23 mouse cellular contexts compared by ENCODE assay signal in the genomic region with DNA sequence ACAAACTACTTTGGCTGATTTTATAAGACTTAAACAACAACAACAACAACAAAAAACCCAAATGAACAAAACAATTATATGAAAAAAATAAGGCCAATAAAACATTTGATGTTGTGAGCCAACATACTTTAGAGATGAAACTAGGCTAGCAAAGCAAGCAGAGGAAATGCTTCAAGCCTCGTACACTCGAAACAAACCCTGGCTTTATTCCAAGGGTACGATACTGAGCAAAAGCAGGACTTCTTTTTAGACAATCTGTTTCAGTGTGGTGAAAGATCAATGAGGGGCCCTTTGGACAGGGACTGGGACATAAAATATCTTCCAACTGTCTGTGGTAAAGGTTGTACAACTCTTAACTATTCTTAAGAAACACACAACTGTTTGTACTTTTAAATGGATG. TPM values are rescaled to one million over a fixed set of nuclear protein-coding genes. Genes with fewer than 3 reads are reported as not detected.
A peak's percentile ranks its signal among the peaks of the same experiment; 100 is the strongest.
DNase-seq lines count a peak whose midpoint lies in the region; ATAC-seq and TF ChIP-seq lines count a peak whose summit lies in the region.
"Had no signal": no experiment of that assay in that cellular context is flagged by ENCODE, and none has a peak within 500 bp of the region (broad histone marks: within the 10 kb centered on the region; RNA-seq: fewer than 3 reads in every experiment).

No protein-coding gene starts in this region.

- peaks cover 22% of the 10 kb centered on the region for H3K36me3 ChIP-seq in heart, embryonic 11.5 days (ENCODE audit: control insufficient read depth, insufficient read depth, low read length)
- H3K36me3 ChIP-seq in lung, embryonic 14.5 days (ENCODE audit: insufficient read depth) = peaks cover 47% of the 10 kb centered on the region

- intact Hi-C loops in heart, postnatal 10 days (cut with DNase I) = no loop called here

- no peak overlapping the region for H3K9ac ChIP-seq in heart, embryonic 11.5 days (ENCODE audit: low read depth, low read length)
- no peak overlapping the region for H3K9ac ChIP-seq in lung, embryonic 14.5 days
- H3K9ac ChIP-seq: embryonic facial prominence, embryonic 13.5 days; heart, embryonic 13.5 days; hindbrain, embryonic 13.5 days; liver, embryonic 14.5 days; neural tube, embryonic 15.5 days; stomach, embryonic 15.5 days had no signal

- no peak for ATAC-seq in heart, embryonic 11.5 days (replicated peaks; ENCODE audit: insufficient number of reproducible peaks, low FRiP score, low TSS enrichment)
- ATAC-seq in lung, embryonic 14.5 days (ENCODE audit: insufficient read depth) = no peak
- ATAC-seq: forebrain, embryonic 14.5 days; inflammation-experienced regulatory T-cells, adult 6 months had no signal

- H3K4me1 ChIP-seq in heart, embryonic 11.5 days (ENCODE audit: control insufficient read depth, insufficient read depth, low read length) = no peaks in the 10 kb centered on the region
- H3K4me1 ChIP-seq in lung, embryonic 14.5 days (ENCODE audit: insufficient read depth) = no peaks in the 10 kb centered on the region
- H3K4me1 ChIP-seq in cerebellum, adult 2 months (ENCODE audit: control insufficient read depth, insufficient read depth, low read length) = no peaks in the 10 kb centered on the region; the same call in 1 of the 2 replicates
- H3K4me1 ChIP-seq: embryonic facial prominence, embryonic 13.5 days; midbrain, embryonic 10.5 days; stomach, embryonic 15.5 days had no signal

- DNase-seq in heart, postnatal 10 days = peak; percentile 28 to 35
- peak; percentile 71 for DNase-seq in lung, embryonic 14.5 days
- DNase-seq in lung, postnatal 4 days = no peak
- peak; percentile 27 for DNase-seq in Muller cell, postnatal 12 days (ENCODE audit: inconsistent ontology term)
- peak; percentile 22 for DNase-seq in brain, embryonic 14.5 days (ENCODE audit: low read depth)
- no peak for DNase-seq in cerebellum, adult 2 months
- DNase-seq: adrenal gland, postnatal 25 days; cerebellum, adult 11 months; cerebellum, postnatal 25 days; gastrocnemius, adult 2 months; kidney, adult 8-10 months; layer of hippocampus, adult 9-11 months; thymus, postnatal 25 days had no signal

- H3K27ac ChIP-seq in heart, embryonic 11.5 days (ENCODE audit: low read depth, low read length) = no peak overlapping the region
- H3K27ac ChIP-seq in lung, embryonic 14.5 days (ENCODE audit: low read depth) = no peak overlapping the region
- H3K27ac ChIP-seq in cerebellum, adult 2 months (ENCODE audit: insufficient read depth, low read length) = no peak overlapping the region
- H3K27ac ChIP-seq: embryonic facial prominence, embryonic 13.5 days; gastrocnemius, adult 2 months; heart, embryonic 13.5 days; hindbrain, embryonic 13.5 days; liver, embryonic 14.5 days; midbrain, embryonic 10.5 days; neural tube, embryonic 15.5 days; stomach, embryonic 15.5 days had no signal

- no peak overlapping the region for H3K4me3 ChIP-seq in heart, embryonic 11.5 days (ENCODE audit: low read depth, low read length)
- H3K4me3 ChIP-seq in lung, embryonic 14.5 days (ENCODE audit: low read depth, low read length) = no peak overlapping the region
- no peak overlapping the region for H3K4me3 ChIP-seq in cerebellum, adult 2 months (replicated peaks; ENCODE audit: insufficient read depth, low read depth, low read length)
- H3K4me3 ChIP-seq: embryonic facial prominence, embryonic 13.5 days; gastrocnemius, adult 2 months; heart, embryonic 13.5 days; hindbrain, embryonic 13.5 days; midbrain, embryonic 10.5 days; neural tube, embryonic 15.5 days; stomach, embryonic 15.5 days had no signal

- H3K9me3 ChIP-seq in heart, embryonic 11.5 days (replicated peaks; ENCODE audit: control insufficient read depth, low read length) = no peaks in the 10 kb centered on the region
- H3K9me3 ChIP-seq in lung, embryonic 14.5 days (ENCODE audit: low read depth, low read length) = no peaks in the 10 kb centered on the region
- H3K9me3 ChIP-seq: embryonic facial prominence, embryonic 13.5 days; heart, embryonic 13.5 days; hindbrain, embryonic 13.5 days; neural tube, embryonic 15.5 days; stomach, embryonic 15.5 days had no signal

- H3K27me3 ChIP-seq in heart, embryonic 11.5 days (ENCODE audit: control insufficient read depth, insufficient read depth, low read length) = no peaks in the 10 kb centered on the region
- H3K27me3 ChIP-seq in lung, embryonic 14.5 days (ENCODE audit: insufficient read depth, low read length) = no peaks in the 10 kb centered on the region
- no peaks in the 10 kb centered on the region for H3K27me3 ChIP-seq in cerebellum, adult 2 months (ENCODE audit: control insufficient read depth, insufficient read depth, low read length)
- H3K27me3 ChIP-seq: embryonic facial prominence, embryonic 13.5 days; heart, embryonic 13.5 days; hindbrain, embryonic 13.5 days; neural tube, embryonic 15.5 days; stomach, embryonic 15.5 days had no signal

- TF ChIP-seq CTCF in lung, embryonic 14.5 days (IDR thresholded peaks at IDR 0.05; ENCODE audit: low read depth) = no peak
- no peak for TF ChIP-seq CTCF in brain, embryonic 14.5 days (IDR thresholded peaks at IDR 0.05; ENCODE audit: borderline replicate concordance, extremely low read depth, insufficient read depth, insufficient read length)
- no peak for TF ChIP-seq CTCF in cerebellum, adult 2 months (IDR thresholded peaks at IDR 0.05; ENCODE audit: borderline replicate concordance, insufficient read depth, low read depth, low read length)

- WGBS in heart, embryonic 11.5 days (ENCODE audit: insufficient replicate concordance) = 74% methylated on average over 3 of the region's 3 CpGs
- WGBS in lung, embryonic 14.5 days = 31% methylated on average over 3 of the region's 3 CpGs
- WGBS in cerebellum, adult 2 months = 17% methylated on average over 3 of the region's 3 CpGs

- no peak overlapping the region for H3K4me2 ChIP-seq in heart, embryonic 11.5 days
- H3K4me2 ChIP-seq in lung, embryonic 14.5 days = no peak overlapping the region
- H3K4me2 ChIP-seq: embryonic facial prominence, embryonic 13.5 days; heart, embryonic 13.5 days; hindbrain, embryonic 13.5 days; neural tube, embryonic 15.5 days; stomach, embryonic 15.5 days had no signal

- no peak for TF ChIP-seq POLR2A in brain, embryonic 14.5 days (IDR thresholded peaks at IDR 0.05; ENCODE audit: borderline replicate concordance, extremely low read depth, insufficient read depth, insufficient read length, poor library complexity, severe bottlenecking)
- no peak for TF ChIP-seq POLR2A in cerebellum, adult 2 months (IDR thresholded peaks at IDR 0.05; ENCODE audit: borderline replicate concordance, insufficient read depth, low read length)

RNA-seq across cellular contexts. Expression of a gene that starts 21.8 kb away (rescaled TPM):
- 10 to 100 TPM; 38.3 to 43.1 TPM for total RNA-seq in heart, postnatal 10 days (2021)
- polyA plus RNA-seq in heart, embryonic 11.5 days (2014; fragmentation: Nextera tagmentation; extraction: Ambion mirVana) = 31.7 and 34.0 TPM in 2 replicates
- 33.5 and 33.9 TPM in 2 replicates for polyA plus RNA-seq in lung, embryonic 14.5 days (2014; fragmentation: Nextera tagmentation; extraction: Ambion mirVana)
- polyA plus RNA-seq in brain, embryonic 14.5 days (2012; rRNA removed) = 30.6 and 33.3 TPM in 2 replicates
- polyA plus RNA-seq in cerebellum, adult 2 months (2012; rRNA removed) = 34.4 and 35.6 TPM in 2 replicates

RNA-seq across cellular contexts. Expression of a gene that starts 56.0 kb away (rescaled TPM):
- 100 to 1,000 TPM; 132 to 136 TPM for total RNA-seq in heart, postnatal 10 days (2021)
- 114 and 142 TPM in 2 replicates for polyA plus RNA-seq in heart, embryonic 11.5 days (2014; fragmentation: Nextera tagmentation; extraction: Ambion mirVana)
- 178 and 186 TPM in 2 replicates for polyA plus RNA-seq in lung, embryonic 14.5 days (2014; fragmentation: Nextera tagmentation; extraction: Ambion mirVana)
- 25.2 and 37.5 TPM in 2 replicates for polyA plus RNA-seq in brain, embryonic 14.5 days (2012; rRNA removed)
- 19.3 and 19.7 TPM in 2 replicates for polyA plus RNA-seq in cerebellum, adult 2 months (2012; rRNA removed)
- polyA plus RNA-seq: inflammation-experienced regulatory T-cells, adult 6 months had no signal

Comparison
In these comparisons a context has a peak if more than half of its experiments do, and no peak if none do; other contexts are left out.
1. DNase-seq: peak in heart, postnatal 10 days (2 of 2), lung, embryonic 14.5 days (single experiment), Muller cell, postnatal 12 days (single experiment) and brain, embryonic 14.5 days (single experiment); none in lung, postnatal 4 days (0 of 2) and cerebellum, adult 2 months (0 of 2).